Mouse (Mus musculus) lung, postnatal 0 days (tissue): ENCODE data around the gene Mvd. TPM values are rescaled to one million over a fixed set of nuclear protein-coding genes. Genes with fewer than 3 reads are reported as not detected.

ENCODE experiments used
- ATAC-seq: fragments of 200-750 bp; cut with Nextera tagmentation; 2 replicates; pipeline ENCODE4 v1.8.0; 2017; ENCODE audit warnings: moderate library complexity
- DNase-seq: peaks from one replicate; pipeline ENCODE4 v3.0.0-alpha.2; 2016; ENCODE audit warnings: low spot score
- H3K27ac ChIP-seq: fragments of 300-500 bp; sonication (generic); 2 replicates; pipeline ENCODE4 v1.5.1; 2014; ENCODE audit warnings: antibody characterized with exemption, mild to moderate bottlenecking, low read length, mixed read lengths
- H3K27me3 ChIP-seq: fragments of 300-500 bp; sonication (generic); replicated peaks from 2 replicates; pipeline ENCODE4 v1.6.1; 2014; ENCODE audit warnings: low read length, mixed read lengths; ENCODE audit not compliant: insufficient read depth
- H3K36me3 ChIP-seq: fragments of 300-500 bp; sonication (generic); 2 replicates; pipeline ENCODE4 v1.6.1; 2014; ENCODE audit warnings: low read length, mixed read lengths; ENCODE audit not compliant: insufficient read depth
- H3K4me1 ChIP-seq: fragments of 300-500 bp; sonication (generic); 2 replicates; pipeline ENCODE4 v1.6.1; 2014; ENCODE audit warnings: antibody characterized with exemption, low read depth, low read length, mixed read lengths; ENCODE audit not compliant: insufficient read depth
- H3K4me2 ChIP-seq: fragments of 300-500 bp; sonication (generic); replicated peaks from 2 replicates; pipeline ENCODE4 v1.6.1; 2014; ENCODE audit warnings: low read depth, mild to moderate bottlenecking, low read length, moderate library complexity, mixed read lengths
- H3K4me3 ChIP-seq: fragments of 300-500 bp; sonication (generic); 2 replicates; pipeline ENCODE4 v1.5.1; 2014; ENCODE audit warnings: low read depth, low read length
- H3K9ac ChIP-seq: fragments of 300-500 bp; sonication (generic); replicated peaks from 2 replicates; pipeline ENCODE4 v1.6.1; 2014; ENCODE audit warnings: low read depth, mild to moderate bottlenecking
- H3K9me3 ChIP-seq: fragments of 300-500 bp; sonication (generic); 2 replicates; pipeline ENCODE4 v1.6.1; 2016; ENCODE audit warnings: low read length, mixed read lengths
- CTCF ChIP-seq: IDR thresholded peaks from 2 replicates; pipeline ENCODE4 v1.5.1; 2016; ENCODE audit warnings: antibody characterized with exemption, mild to moderate bottlenecking
- EP300 ChIP-seq: IDR thresholded peaks from 2 replicates; pipeline ENCODE4 v1.6.1; 2016; ENCODE audit warnings: antibody characterized with exemption, mild to moderate bottlenecking, control low read depth
- WGBS: fragments of 180-500 bp; shearing (Covaris S2); extraction: QIAGEN DNeasy Blood & Tissue Kit; methylation state at CpG from one replicate; pipeline ENCODE4 v1.1.7; 2014; 5-methylcytosine and 5-hydroxymethylcytosine counted together
- microRNA-seq: library from miRNA; unstranded; fragments of <30 nt; microRNA quantifications from one replicate; pipeline ENCODE4, GENCODE M21; 2016
- polyA plus RNA-seq: library from polyadenylated mRNA; unstranded; fragments of >200 nt; fragmentation: Nextera tagmentation; extraction: Ambion mirVana; gene quantifications from 2 replicates; pipeline ENCODE4 v1.2.1, GENCODE M21; 2015

The Mvd gene
- polyA plus RNA-seq, 1 experiment from 2014 or later = 29.2 TPM

DNA sequence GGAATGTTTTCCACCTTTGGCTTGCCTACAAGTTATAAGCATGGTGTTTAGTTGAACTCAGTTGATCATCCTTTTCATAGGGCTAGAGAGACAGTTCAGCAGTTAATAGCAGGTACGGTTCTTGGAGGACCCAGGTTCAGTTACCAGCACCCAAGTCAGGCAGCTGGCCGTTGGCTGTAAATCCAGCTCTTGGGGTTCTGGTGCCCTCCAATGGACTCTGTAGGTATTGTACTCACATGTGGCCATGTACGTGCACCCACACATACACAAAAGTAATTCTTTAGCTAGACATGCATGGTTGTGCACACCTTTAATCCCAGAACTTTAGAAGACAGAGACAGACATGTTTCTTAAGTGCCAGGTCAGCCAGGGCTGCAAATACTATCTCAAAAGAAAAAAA lies 53.9 kb downstream of the Mvd start:
- Histone ChIP-seq H3K4me1 (no peaks in the 10 kb centered on the region), H3K9me3 (no peaks in the 10 kb centered on the region), H3K27me3 (no peaks in the 10 kb centered on the region), H3K36me3 (peaks cover 29% of the 10 kb centered on the region; the same call in 1 of the 2 replicates), H3K9ac (no peak overlapping the region), H3K27ac (no peak overlapping the region), H3K4me2 (no peak overlapping the region), H3K4me3 (no peak overlapping the region)
- TF ChIP-seq CTCF = peak; percentile 14; the same call in 1 of the 2 replicates
- TF ChIP-seq EP300 = no peak
- WGBS = 83% methylated on average over 3 of the region's 3 CpGs
- DNase-seq = no peak
- no peak for ATAC-seq

Small RNAs within 50 kb of the gene (microRNA-seq; reads per million reads assigned to microRNA genes)
- not detected for gene Gm24366

Other genes with a start within 250 kb of the Mvd start
- gene Zfpm1, start 161.3 kb downstream of the Mvd start, polyA plus RNA-seq = 1.5 and 1.7 TPM in 2 replicates
- gene Trhr2, start 82.7 kb downstream of the Mvd start, polyA plus RNA-seq = not detected in 2 replicates
- 20.2 and 22.2 TPM in 2 replicates for gene Zc3h18, start 66.8 kb downstream of the Mvd start, polyA plus RNA-seq
- gene Il17c, start 21.4 kb downstream of the Mvd start, polyA plus RNA-seq = not detected in 2 replicates
- gene Cyba, start 10.5 kb downstream of the Mvd start, polyA plus RNA-seq = 401 and 429 TPM in 2 replicates
- 1.2 and 1.5 TPM in 2 replicates for gene Snai3, start 17.3 kb upstream of the Mvd start, polyA plus RNA-seq
- 49.4 and 52.7 TPM in 2 replicates for gene Rnf166, start 32.6 kb upstream of the Mvd start, polyA plus RNA-seq
- 21.2 and 25.9 TPM in 2 replicates for gene Ctu2, start 32.7 kb upstream of the Mvd start, polyA plus RNA-seq
- gene Piezo1, start 107.9 kb upstream of the Mvd start, polyA plus RNA-seq = 27.3 and 31.3 TPM in 2 replicates
- 7.4 and 7.7 TPM in 2 replicates for gene Cdt1, start 124.6 kb upstream of the Mvd start, polyA plus RNA-seq
- gene Aprt, start 133.5 kb upstream of the Mvd start, polyA plus RNA-seq = 203 and 206 TPM in 2 replicates
- 14.3 and 14.5 TPM in 2 replicates for gene Galns, start 168.0 kb upstream of the Mvd start, polyA plus RNA-seq
- gene Trappc2l, start 168.2 kb upstream of the Mvd start, polyA plus RNA-seq = 66.8 and 70.0 TPM in 2 replicates
- gene Pabpn1l, start 179.3 kb upstream of the Mvd start, polyA plus RNA-seq = 0.12 TPM in 1 of 2 replicates, not detected in the other